Comparison of ENCODE assay signal across 18 mouse cellular contexts in the genomic region with DNA sequence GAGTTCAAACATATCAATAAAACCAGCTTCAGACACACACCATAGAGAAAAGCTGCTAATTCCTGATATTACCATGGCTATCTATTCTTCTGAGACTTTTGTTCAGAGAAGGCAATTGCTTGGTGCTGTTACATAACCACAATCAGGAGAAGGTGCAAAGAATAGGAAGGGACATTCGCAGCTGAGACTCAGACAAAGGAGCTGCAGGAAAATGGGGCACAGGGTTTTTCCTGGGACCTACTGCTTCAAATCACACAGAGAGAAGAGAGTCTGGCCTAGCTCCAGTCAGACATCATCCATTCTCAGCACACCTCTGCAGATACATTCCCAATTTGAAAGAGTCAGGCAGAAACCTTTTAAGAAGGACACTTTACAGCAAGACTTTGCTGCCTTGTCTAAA.
DNase-seq lines count a peak whose midpoint lies in the region; ATAC-seq lines count a peak whose summit lies in the region.
"Had no signal": no experiment of that assay in that cellular context is flagged by ENCODE, and none has a peak within 500 bp of the region (broad histone marks: within the 10 kb centered on the region; RNA-seq: fewer than 3 reads in every experiment).

No protein-coding gene starts in this region.

- intact Hi-C loops in heart, postnatal 25 days (cut with DNase I): no loop called here

- ATAC-seq in frontal cortex, adult (ENCODE audit: low TSS enrichment): peak; percentile 55; the same call in 1 of the 2 replicates
- ATAC-seq: activated CD4-positive, CD25-positive, alpha-beta regulatory T cell, adult 4 months; CD4-positive, CD25-positive, alpha-beta regulatory T cell, adult 4 months; Patski had no signal

- no peak for DNase-seq in frontal cortex, postnatal 14 days (ENCODE audit: low spot score in 2 of 2)
- peak; percentile 63 for DNase-seq in brain, adult 2 months (ENCODE audit: low read depth, low spot score)
- no peak for DNase-seq in heart, postnatal 25 days (ENCODE audit: low spot score)
- DNase-seq: adrenal gland, adult 2 months; adrenal gland, adult 8-10 months; adrenal gland, postnatal 10 days; adrenal gland, postnatal 14 days; adrenal gland, postnatal 25 days; adrenal gland, postnatal 36 days; B cell, adult 2 months; cerebellum, adult 11 months; cerebellum, adult 11-12 months; cerebellum, adult 18-20 months; cerebellum, adult 2 months had no signal
